Mouse (Mus musculus): Measurements from ENCODE around the gene Wasf3. TPM values are rescaled to one million over a fixed set of nuclear protein-coding genes. Genes with fewer than 3 reads are reported as not detected.

Gene Wasf3
- total and polyA plus RNA-seq, 3 experiments: 0.05 TPM; not detected in 2

- TF ChIP-seq TAL1 (conservative IDR thresholded peaks at IDR 0.05; ENCODE audit: low read depth, low read length) (no peak), CTCF (IDR thresholded peaks at IDR 0.05; ENCODE audit: low read depth, low read length) (no peak), GATA1 (IDR thresholded peaks at IDR 0.05; ENCODE audit: borderline replicate concordance, low read length) (no peak), POLR2AphosphoS5 (IDR thresholded peaks at IDR 0.05; ENCODE audit: insufficient replicate concordance, low read depth, low read length) (no peak), GATA2 (IDR thresholded peaks at IDR 0.05; ENCODE audit: borderline replicate concordance, low read depth, low read length) (no peak)
- Histone ChIP-seq H3K4me3 (ENCODE audit: low read depth, low read length) (no peak overlapping the region), H3K9me3 (replicated peaks) (peaks cover 15% of the 10 kb centered on the region), H3K4me1 (ENCODE audit: insufficient read depth, low read depth, low read length) (no peaks in the 10 kb centered on the region), H3K36me3 (replicated peaks) (no peaks in the 10 kb centered on the region), H3K27me3 (ENCODE audit: insufficient read depth, low read length) (no peaks in the 10 kb centered on the region)
- ATAC-seq (ENCODE audit: extremely low read depth, insufficient number of reproducible peaks, low FRiP score, poor library complexity, severe bottlenecking): no peak
- DNase-seq (ENCODE audit: low spot score): no peak
Measured at GRCm38 (mm10) chr5:146350784-146351183, 34.0 kb upstream of the Wasf3 start.

- H3K4me3 ChIP-seq (ENCODE audit: low read depth, low read length): no peak overlapping the region
- DNase-seq (ENCODE audit: low spot score) (no peak), ATAC-seq (ENCODE audit: extremely low read depth, insufficient number of reproducible peaks, low FRiP score, poor library complexity, severe bottlenecking) (no peak)
- H3K9me3 ChIP-seq (replicated peaks): peaks cover 17% of the 10 kb centered on the region
- no peaks in the 10 kb centered on the region for H3K36me3 ChIP-seq (replicated peaks)
- TF ChIP-seq GATA1 (IDR thresholded peaks at IDR 0.05; ENCODE audit: borderline replicate concordance, low read length): no peak
- no peak for TF ChIP-seq POLR2AphosphoS5 (IDR thresholded peaks at IDR 0.05; ENCODE audit: insufficient replicate concordance, low read depth, low read length)
- TF ChIP-seq TAL1 (conservative IDR thresholded peaks at IDR 0.05; ENCODE audit: low read depth, low read length): no peak
- no peak for TF ChIP-seq GATA2 (IDR thresholded peaks at IDR 0.05; ENCODE audit: borderline replicate concordance, low read depth, low read length)
- no peak for TF ChIP-seq CTCF (IDR thresholded peaks at IDR 0.05; ENCODE audit: low read depth, low read length)
- H3K27me3 ChIP-seq (ENCODE audit: insufficient read depth, low read length): no peaks in the 10 kb centered on the region
- H3K4me1 ChIP-seq (ENCODE audit: insufficient read depth, low read depth, low read length): no peaks in the 10 kb centered on the region
Measured at GRCm38 (mm10) chr5:146352006-146352405, 32.8 kb upstream of the Wasf3 start.

- ATAC-seq (ENCODE audit: extremely low read depth, insufficient number of reproducible peaks, low FRiP score, poor library complexity, severe bottlenecking) (no peak), DNase-seq (ENCODE audit: low spot score) (no peak)
- H3K4me1 ChIP-seq (ENCODE audit: insufficient read depth, low read depth, low read length): no peaks in the 10 kb centered on the region
- H3K27me3 ChIP-seq (ENCODE audit: insufficient read depth, low read length): no peaks in the 10 kb centered on the region
- no peak overlapping the region for H3K4me3 ChIP-seq (ENCODE audit: low read depth, low read length)
- TF ChIP-seq GATA2 (IDR thresholded peaks at IDR 0.05; ENCODE audit: borderline replicate concordance, low read depth, low read length): no peak
- no peak for TF ChIP-seq GATA1 (IDR thresholded peaks at IDR 0.05; ENCODE audit: borderline replicate concordance, low read length)
- no peak for TF ChIP-seq TAL1 (conservative IDR thresholded peaks at IDR 0.05; ENCODE audit: low read depth, low read length)
- TF ChIP-seq POLR2AphosphoS5 (IDR thresholded peaks at IDR 0.05; ENCODE audit: insufficient replicate concordance, low read depth, low read length): no peak
- TF ChIP-seq CTCF (IDR thresholded peaks at IDR 0.05; ENCODE audit: low read depth, low read length): no peak
- peaks cover 16% of the 10 kb centered on the region for H3K9me3 ChIP-seq (replicated peaks)
- H3K36me3 ChIP-seq (replicated peaks): no peaks in the 10 kb centered on the region
Measured at GRCm38 (mm10) chr5:146360386-146360785, 24.4 kb upstream of the Wasf3 start.

- no peaks in the 10 kb centered on the region for H3K36me3 ChIP-seq (replicated peaks)
- no peak for DNase-seq (ENCODE audit: low spot score)
- no peak overlapping the region for H3K4me3 ChIP-seq (ENCODE audit: low read depth, low read length)
- TF ChIP-seq CTCF (IDR thresholded peaks at IDR 0.05; ENCODE audit: low read depth, low read length) (no peak), GATA2 (IDR thresholded peaks at IDR 0.05; ENCODE audit: borderline replicate concordance, low read depth, low read length) (no peak), POLR2AphosphoS5 (IDR thresholded peaks at IDR 0.05; ENCODE audit: insufficient replicate concordance, low read depth, low read length) (no peak), TAL1 (conservative IDR thresholded peaks at IDR 0.05; ENCODE audit: low read depth, low read length) (no peak), GATA1 (IDR thresholded peaks at IDR 0.05; ENCODE audit: borderline replicate concordance, low read length) (no peak)
- no peaks in the 10 kb centered on the region for H3K4me1 ChIP-seq (ENCODE audit: insufficient read depth, low read depth, low read length)
- H3K9me3 ChIP-seq (replicated peaks): peaks cover 16% of the 10 kb centered on the region
- no peak for ATAC-seq (ENCODE audit: extremely low read depth, insufficient number of reproducible peaks, low FRiP score, poor library complexity, severe bottlenecking)
- no peaks in the 10 kb centered on the region for H3K27me3 ChIP-seq (ENCODE audit: insufficient read depth, low read length)
Measured at GRCm38 (mm10) chr5:146362711-146363110, 22.1 kb upstream of the Wasf3 start.

- Histone ChIP-seq H3K27me3 (ENCODE audit: insufficient read depth, low read length) (no peaks in the 10 kb centered on the region), H3K36me3 (replicated peaks) (no peaks in the 10 kb centered on the region), H3K9me3 (replicated peaks) (peaks cover 38% of the 10 kb centered on the region), H3K4me3 (ENCODE audit: low read depth, low read length) (no peak overlapping the region), H3K4me1 (ENCODE audit: insufficient read depth, low read depth, low read length) (no peaks in the 10 kb centered on the region)
- ATAC-seq (ENCODE audit: extremely low read depth, insufficient number of reproducible peaks, low FRiP score, poor library complexity, severe bottlenecking): no peak
- TF ChIP-seq CTCF (IDR thresholded peaks at IDR 0.05; ENCODE audit: low read depth, low read length) (no peak), GATA1 (IDR thresholded peaks at IDR 0.05; ENCODE audit: borderline replicate concordance, low read length) (no peak), GATA2 (IDR thresholded peaks at IDR 0.05; ENCODE audit: borderline replicate concordance, low read depth, low read length) (no peak), POLR2AphosphoS5 (IDR thresholded peaks at IDR 0.05; ENCODE audit: insufficient replicate concordance, low read depth, low read length) (no peak), TAL1 (conservative IDR thresholded peaks at IDR 0.05; ENCODE audit: low read depth, low read length) (no peak)
- DNase-seq (ENCODE audit: low spot score): no peak
Measured at GRCm38 (mm10) chr5:146368356-146368755, 16.4 kb upstream of the Wasf3 start.

- Histone ChIP-seq H3K27me3 (ENCODE audit: insufficient read depth, low read length) (no peaks in the 10 kb centered on the region), H3K4me1 (ENCODE audit: insufficient read depth, low read depth, low read length) (no peaks in the 10 kb centered on the region), H3K9me3 (replicated peaks) (peaks cover 41% of the 10 kb centered on the region), H3K36me3 (replicated peaks) (no peaks in the 10 kb centered on the region), H3K4me3 (ENCODE audit: low read depth, low read length) (no peak overlapping the region)
- DNase-seq (ENCODE audit: low spot score) (no peak), ATAC-seq (ENCODE audit: extremely low read depth, insufficient number of reproducible peaks, low FRiP score, poor library complexity, severe bottlenecking) (no peak)
- TF ChIP-seq POLR2AphosphoS5 (IDR thresholded peaks at IDR 0.05; ENCODE audit: insufficient replicate concordance, low read depth, low read length) (no peak), TAL1 (conservative IDR thresholded peaks at IDR 0.05; ENCODE audit: low read depth, low read length) (no peak), GATA1 (IDR thresholded peaks at IDR 0.05; ENCODE audit: borderline replicate concordance, low read length) (no peak), GATA2 (IDR thresholded peaks at IDR 0.05; ENCODE audit: borderline replicate concordance, low read depth, low read length) (no peak), CTCF (IDR thresholded peaks at IDR 0.05; ENCODE audit: low read depth, low read length) (no peak)
Measured at GRCm38 (mm10) chr5:146368971-146369370, 15.8 kb upstream of the Wasf3 start.

Measured in G1E (cell line).